Mouse (Mus musculus) thymus, adult 2 months (tissue): ENCODE measurements around the gene Golgb1. TPM values are rescaled to one million over a fixed set of nuclear protein-coding genes. Genes with fewer than 3 reads are reported as not detected.
"Not testable (repeated sequence)": the region's sequence is repeated elsewhere in the genome, so short reads cannot be mapped to it uniquely, and the experiment has no call there.

Source experiments
- DNase-seq: peaks from one replicate; pipeline ENCODE4 v3.0.0; 2021
- H3K27ac ChIP-seq: fragments of 200-500 bp; 2 replicates; pipeline ENCODE4 v1.5.1; 2012; ENCODE audit warnings: low read length, control low read depth; ENCODE audit not compliant: control insufficient read depth, insufficient read depth
- H3K27me3 ChIP-seq: fragments of 200-500 bp; 2 replicates; pipeline ENCODE4 v1.6.1; 2012; ENCODE audit warnings: mild to moderate bottlenecking, low read length, moderate library complexity, mixed read lengths; ENCODE audit not compliant: control insufficient read depth, insufficient read depth
- H3K36me3 ChIP-seq: fragments of 200-500 bp; 2 replicates; pipeline ENCODE4 v1.6.1; 2012; ENCODE audit warnings: mild to moderate bottlenecking, low read length, moderate library complexity; ENCODE audit not compliant: control insufficient read depth, insufficient read depth
- H3K4me1 ChIP-seq: fragments of 200-500 bp; replicated peaks from 2 replicates; pipeline ENCODE4 v1.6.1; 2012; ENCODE audit warnings: low read length; ENCODE audit not compliant: control insufficient read depth, insufficient read depth
- H3K4me3 ChIP-seq: fragments of 200-500 bp; 2 replicates; pipeline ENCODE4 v1.5.1; 2012; ENCODE audit warnings: mild to moderate bottlenecking, low read length, control low read depth, moderate library complexity; ENCODE audit not compliant: control insufficient read depth, insufficient read depth
- CTCF ChIP-seq: fragments of 200-500 bp; IDR thresholded peaks from 2 replicates; pipeline ENCODE4 v1.5.1; 2012; ENCODE audit warnings: mild to moderate bottlenecking, control low read depth, low read length, moderate library complexity, borderline replicate concordance; ENCODE audit not compliant: control insufficient read depth, poor library complexity, insufficient read depth; ENCODE audit errors: extremely low read depth
- POLR2A ChIP-seq: fragments of 200-500 bp; IDR thresholded peaks from 2 replicates; pipeline ENCODE4 v1.6.1; 2012; ENCODE audit warnings: mild to moderate bottlenecking, low read length, control low read depth, moderate library complexity; ENCODE audit not compliant: control insufficient read depth, poor library complexity, insufficient read depth; ENCODE audit errors: extremely low read depth
- WGBS: fragments of 180-500 bp; shearing (Covaris S2); methylation state at CpG from one replicate; pipeline ENCODE4 v1.1.7; 2018; 5-methylcytosine and 5-hydroxymethylcytosine counted together
- polyA plus RNA-seq: library from polyadenylated mRNA; depleted of rRNA; stranded (reverse); fragments of >200 nt; gene quantifications from 2 replicates; pipeline ENCODE4 v1.2.3, GENCODE M21; 2012; rRNA removed

The Golgb1 gene
- 46.6 and 47.6 TPM in 2 replicates for polyA plus RNA-seq

DNA sequence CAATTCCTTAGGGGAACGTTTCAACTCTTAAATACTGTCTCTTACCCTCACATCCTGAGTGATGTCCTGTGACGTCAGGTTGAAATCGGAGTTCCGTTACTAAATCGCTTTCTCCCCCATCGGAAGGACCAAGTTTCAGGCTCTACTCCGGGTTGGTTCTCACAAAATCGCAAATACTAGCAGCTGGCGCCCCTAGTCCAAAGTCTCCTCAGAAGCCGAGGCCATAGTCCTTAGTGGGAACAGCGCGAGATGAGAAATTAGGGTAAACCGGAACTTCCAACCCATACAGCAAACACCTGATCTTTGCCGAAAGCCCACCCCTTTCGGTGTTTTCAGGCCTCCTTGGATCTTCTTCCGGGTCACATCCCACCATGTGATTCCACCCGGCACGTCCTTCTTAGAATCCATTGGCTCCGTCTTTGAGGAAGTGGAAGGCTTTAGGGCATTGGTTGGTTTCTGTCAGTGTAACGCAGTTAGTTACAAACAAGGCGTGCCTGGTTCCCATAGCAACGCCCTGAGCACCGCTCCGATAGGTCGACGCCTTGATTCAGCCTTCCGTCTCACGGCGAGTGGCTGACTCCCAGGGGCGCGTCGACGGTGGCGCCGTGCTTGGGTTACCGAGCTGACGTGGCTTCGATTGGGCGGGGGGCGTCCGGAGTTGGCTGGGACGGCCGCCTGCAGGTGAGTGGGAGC, at the start of gene Golgb1, which contains the start of gene Eaf2:
Golgb1 (plus strand) TSS at position 558 of the 693 bp plus-strand sequence.
Eaf2 (minus strand) TSS at position 421 of the 693 bp plus-strand sequence.
- H3K27ac ChIP-seq: peak within 1 kb of the TSS; percentile 80
- peak within 1 kb of the TSS; percentile 77 for H3K4me3 ChIP-seq
- WGBS: under 1% methylated on average over 43 of the region's 43 CpGs
- no peaks in the 10 kb centered on the region; the same call in 1 of the 2 replicates for H3K36me3 ChIP-seq
- TF ChIP-seq POLR2A: peak; percentile 38; the same call in 1 of the 2 replicates
- no peak for TF ChIP-seq CTCF
- peak; percentile 94 for DNase-seq
- peaks cover 7% of the 10 kb centered on the region for H3K4me1 ChIP-seq
- H3K27me3 ChIP-seq: no peaks in the 10 kb centered on the region

- Histone ChIP-seq H3K27me3 (no peaks in the 10 kb centered on the region), H3K4me3 (peak overlapping the region; percentile 85), H3K36me3 (no peaks in the 10 kb centered on the region), H3K27ac (no peak overlapping the region), H3K4me1 (peaks cover 8% of the 10 kb centered on the region)
- TF ChIP-seq POLR2A (no peak), CTCF (no peak)
- 9% methylated on average over 11 of the region's 11 CpGs for WGBS
- DNase-seq: no peak
These were observed 47.3 kb upstream of the Golgb1 start for GRCm38 (mm10) chr16:36827611-36828053.

DNA sequence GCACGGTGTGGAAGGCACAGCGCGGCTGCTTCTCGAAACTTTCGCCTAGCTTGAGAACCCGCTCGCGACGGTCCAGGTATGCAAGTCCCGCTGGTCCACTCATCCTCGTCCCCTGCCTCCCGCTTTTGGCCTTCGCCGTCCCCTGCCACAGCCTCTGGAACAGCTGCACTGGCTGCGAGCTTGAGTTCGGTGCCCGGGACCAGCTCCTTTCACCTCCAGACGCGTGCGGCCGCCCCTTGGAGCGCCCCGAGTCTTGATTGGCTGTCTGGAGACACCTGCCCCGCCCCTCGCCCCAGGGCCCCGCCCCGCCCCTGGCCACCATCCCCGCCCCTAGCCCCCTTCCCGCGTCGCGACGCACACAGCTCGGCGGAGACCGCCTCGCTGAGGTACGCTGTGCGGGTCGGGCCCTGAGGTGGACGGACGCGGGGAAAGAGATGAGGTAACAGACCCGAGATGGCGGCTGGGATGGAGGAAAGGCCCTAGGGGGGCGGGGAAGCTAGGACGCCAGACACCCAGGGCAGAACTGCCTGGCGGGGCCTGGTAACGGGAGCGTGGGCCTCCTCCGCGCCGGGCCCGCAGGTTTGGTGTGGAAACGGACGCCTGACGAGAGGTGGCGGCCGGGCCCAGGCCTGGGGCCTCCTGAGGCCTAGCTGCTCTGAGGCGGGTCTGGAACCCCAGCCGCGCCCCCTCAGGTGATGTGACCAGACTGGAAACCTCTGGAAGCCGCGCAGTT, 46.7 kb upstream of the Golgb1 start, which contains the start of gene Iqcb1:
Iqcb1 (plus strand) TSS at position 332 of the 733 bp plus-strand sequence.
- peak; percentile 61; the same call in 1 of the 2 replicates for TF ChIP-seq POLR2A
- TF ChIP-seq CTCF: 0 out of 2 replicates have a peak, but pooled peaks have one; percentile 44
- no peak within 1 kb of the TSS for H3K27ac ChIP-seq
- no peaks in the 10 kb centered on the region for H3K36me3 ChIP-seq
- H3K4me3 ChIP-seq: peak within 1 kb of the TSS; percentile 85
- H3K27me3 ChIP-seq: no peaks in the 10 kb centered on the region
- peaks cover 8% of the 10 kb centered on the region for H3K4me1 ChIP-seq
- whole genome bisulfite sequencing: under 1% methylated on average over 61 of the region's 64 CpGs
- peak; percentile 85 for DNase-seq

- Histone ChIP-seq H3K4me1 (peaks cover 8% of the 10 kb centered on the region), H3K4me3 (peak overlapping the region; percentile 73; the same call in 1 of the 2 replicates), H3K27ac (no peak overlapping the region), H3K36me3 (no peaks in the 10 kb centered on the region), H3K27me3 (no peaks in the 10 kb centered on the region)
- WGBS: 26% methylated on average over 11 of the region's 11 CpGs
- TF ChIP-seq CTCF (no peak), POLR2A (no peak)
- DNase-seq: no peak
These were observed 46.1 kb upstream of the Golgb1 start for GRCm38 (mm10) chr16:36828820-36829219.

- not testable (repeated sequence) for H3K27me3 ChIP-seq, H3K27ac ChIP-seq, DNase-seq, H3K4me1 ChIP-seq, H3K4me3 ChIP-seq, H3K36me3 ChIP-seq
- WGBS: 100% methylated on average over 1 of the region's 1 CpGs
These were observed 28.0 kb upstream of the Golgb1 start for GRCm38 (mm10) chr16:36846894-36847293.

DNA sequence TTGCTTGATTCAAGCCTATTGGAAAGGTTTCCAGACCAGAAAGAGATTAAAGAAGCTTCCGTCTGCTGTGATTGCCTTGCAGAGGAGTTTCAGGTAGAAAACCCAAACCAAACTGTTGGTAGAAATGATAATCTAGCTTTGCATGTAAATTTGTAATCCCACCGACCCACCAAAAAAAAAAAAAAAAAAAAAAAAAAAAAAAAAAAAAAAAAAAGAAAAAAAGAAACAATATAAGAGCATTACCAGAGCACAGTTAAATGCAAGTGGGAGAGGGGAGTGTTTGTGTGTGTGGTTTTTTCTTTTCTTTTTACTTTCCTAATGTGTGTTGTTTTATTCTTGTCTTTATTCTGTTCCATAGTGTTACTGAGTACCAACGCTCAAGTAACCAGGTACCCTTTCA, 23.7 kb upstream of the Golgb1 start:
- Histone ChIP-seq H3K27ac (no peak overlapping the region), H3K4me1 (no peaks in the 10 kb centered on the region), H3K27me3 (no peaks in the 10 kb centered on the region), H3K4me3 (no peak overlapping the region), H3K36me3 (no peaks in the 10 kb centered on the region)
- 95% methylated on average over 3 of the region's 3 CpGs for WGBS
- DNase-seq: no peak
- TF ChIP-seq CTCF (no peak), POLR2A (no peak)

- Histone ChIP-seq H3K4me3 (no peak overlapping the region), H3K4me1 (no peaks in the 10 kb centered on the region), H3K27me3 (no peaks in the 10 kb centered on the region), H3K27ac (no peak overlapping the region), H3K36me3 (peaks cover 3% of the 10 kb centered on the region; the same call in 1 of the 2 replicates)
- TF ChIP-seq CTCF: no peak
- TF ChIP-seq POLR2A: no peak
- WGBS: 96% methylated on average over 3 of the region's 3 CpGs
- no peak for DNase-seq
These were observed 11.4 kb upstream of the Golgb1 start for GRCm38 (mm10) chr16:36863585-36863984.
